Mouse (Mus musculus): Measurements from ENCODE around the gene Zfp846. TPM values are rescaled to one million over a fixed set of nuclear protein-coding genes. Genes with fewer than 3 reads are reported as not detected.

Gene Zfp846
- polyA plus RNA-seq, 1 experiment from 2014 or later = 12.2 TPM

GRCm38 (mm10) chr9:20651602-20652259, 70.6 kb downstream of the Zfp846 start, which contains the start of gene Pin1:
Gene Pin1 (plus strand): TSS chr9:20652095.
- under 1% methylated on average over 45 of the region's 45 CpGs for WGBS
- 0 out of 2 replicates have a peak within 1 kb of the TSS, but pooled peaks have one; percentile 0 for H3K27ac ChIP-seq (ENCODE audit: low read length)
- H3K9ac ChIP-seq (replicated peaks; ENCODE audit: low read depth) = peak within 1 kb of the TSS; percentile 70
- H3K9me3 ChIP-seq (ENCODE audit: low read length) = no peaks in the 10 kb centered on the region
- ATAC-seq = peak; percentile 100
- H3K4me2 ChIP-seq (replicated peaks; ENCODE audit: low read depth, low read length) = peak within 1 kb of the TSS; percentile 94
- DNase-seq (ENCODE audit: low spot score) = peak; percentile 100
- H3K36me3 ChIP-seq (ENCODE audit: insufficient read depth, low read length) = peaks cover 4% of the 10 kb centered on the region; the same call in 1 of the 2 replicates
- H3K4me3 ChIP-seq (ENCODE audit: low read depth, low read length) = peak within 1 kb of the TSS; percentile 71
- H3K4me1 ChIP-seq (ENCODE audit: insufficient read depth, low read depth, low read length) = peaks cover 12% of the 10 kb centered on the region; the same call in 1 of the 2 replicates
- H3K27me3 ChIP-seq (replicated peaks; ENCODE audit: insufficient read depth, low read length) = no peaks in the 10 kb centered on the region
- TF ChIP-seq CTCF (IDR thresholded peaks at IDR 0.05) (peak; percentile 27; the same call in 1 of the 2 replicates), EP300 (IDR thresholded peaks at IDR 0.05) (peak; percentile 57)

- WGBS = 0% methylated on average over 22 of the region's 25 CpGs
- DNase-seq (ENCODE audit: low spot score) = no peak
- H3K4me2 ChIP-seq (replicated peaks; ENCODE audit: low read depth, low read length) = peak overlapping the region; percentile 94
- no peak for TF ChIP-seq EP300 (IDR thresholded peaks at IDR 0.05)
- no peak for TF ChIP-seq CTCF (IDR thresholded peaks at IDR 0.05)
- H3K4me1 ChIP-seq (ENCODE audit: insufficient read depth, low read depth, low read length) = peaks cover 12% of the 10 kb centered on the region; the same call in 1 of the 2 replicates
- ATAC-seq = no peak
- no peaks in the 10 kb centered on the region for H3K9me3 ChIP-seq (ENCODE audit: low read length)
- H3K27ac ChIP-seq (ENCODE audit: low read length) = no peak overlapping the region
- H3K36me3 ChIP-seq (ENCODE audit: insufficient read depth, low read length) = peaks cover 6% of the 10 kb centered on the region
- peak overlapping the region; percentile 70 for H3K9ac ChIP-seq (replicated peaks; ENCODE audit: low read depth)
- peak overlapping the region; percentile 71 for H3K4me3 ChIP-seq (ENCODE audit: low read depth, low read length)
- no peaks in the 10 kb centered on the region for H3K27me3 ChIP-seq (replicated peaks; ENCODE audit: insufficient read depth, low read length)
Observed at GRCm38 (mm10) chr9:20652260-20652658, 71.2 kb downstream of the Zfp846 start.

- Histone ChIP-seq H3K9me3 (ENCODE audit: low read length) (no peaks in the 10 kb centered on the region), H3K4me3 (ENCODE audit: low read depth, low read length) (no peak overlapping the region), H3K27me3 (replicated peaks; ENCODE audit: insufficient read depth, low read length) (no peaks in the 10 kb centered on the region), H3K9ac (replicated peaks; ENCODE audit: low read depth) (no peak overlapping the region), H3K4me2 (replicated peaks; ENCODE audit: low read depth, low read length) (no peak overlapping the region), H3K27ac (ENCODE audit: low read length) (no peak overlapping the region), H3K36me3 (ENCODE audit: insufficient read depth, low read length) (peaks cover 10% of the 10 kb centered on the region), H3K4me1 (ENCODE audit: insufficient read depth, low read depth, low read length) (peaks cover 12% of the 10 kb centered on the region; the same call in 1 of the 2 replicates)
- DNase-seq (ENCODE audit: low spot score) (no peak), ATAC-seq (no peak)
- 88% methylated on average over 3 of the region's 3 CpGs for WGBS
- TF ChIP-seq EP300 (IDR thresholded peaks at IDR 0.05) (no peak), CTCF (IDR thresholded peaks at IDR 0.05) (peak; percentile 19; the same call in 1 of the 2 replicates)
Observed at GRCm38 (mm10) chr9:20653859-20654258, 72.8 kb downstream of the Zfp846 start.

Other genes starting within 250 kb of the Zfp846 start
- gene Olfr18, start 245.2 kb upstream of the Zfp846 start, polyA plus RNA-seq (2015; fragmentation: Nextera tagmentation; extraction: Ambion mirVana) = not detected in 2 replicates
- 40.1 and 47.3 TPM in 2 replicates for gene Zfp560, start 196.1 kb upstream of the Zfp846 start, polyA plus RNA-seq (2015; fragmentation: Nextera tagmentation; extraction: Ambion mirVana)
- 6.8 and 9.5 TPM in 2 replicates for gene Zfp26, start 121.1 kb upstream of the Zfp846 start, polyA plus RNA-seq (2015; fragmentation: Nextera tagmentation; extraction: Ambion mirVana)
- 14.8 and 17.5 TPM in 2 replicates for gene Zfp426, start 88.5 kb upstream of the Zfp846 start, polyA plus RNA-seq (2015; fragmentation: Nextera tagmentation; extraction: Ambion mirVana)
- 63.8 and 73.4 TPM in 2 replicates for gene Zfp266, start 59.9 kb upstream of the Zfp846 start, polyA plus RNA-seq (2015; fragmentation: Nextera tagmentation; extraction: Ambion mirVana)
- 394 and 396 TPM in 2 replicates for gene Ubl5, start 61.6 kb downstream of the Zfp846 start, polyA plus RNA-seq (2015; fragmentation: Nextera tagmentation; extraction: Ambion mirVana)
- 18.2 and 19.2 TPM in 2 replicates for gene Fbxl12, start 63.5 kb downstream of the Zfp846 start, polyA plus RNA-seq (2015; fragmentation: Nextera tagmentation; extraction: Ambion mirVana)
- 30.1 and 32.9 TPM in 2 replicates for gene Pin1, start 70.8 kb downstream of the Zfp846 start, polyA plus RNA-seq (2015; fragmentation: Nextera tagmentation; extraction: Ambion mirVana)
- gene Olfm2, start 165.1 kb downstream of the Zfp846 start, polyA plus RNA-seq (2015; fragmentation: Nextera tagmentation; extraction: Ambion mirVana) = 0.36 and 0.55 TPM in 2 replicates
- 0.44 and 0.56 TPM in 2 replicates for gene Col5a3, start 233.8 kb downstream of the Zfp846 start, polyA plus RNA-seq (2015; fragmentation: Nextera tagmentation; extraction: Ambion mirVana)
- not detected in 2 replicates for gene Rdh8, start 237.2 kb downstream of the Zfp846 start, polyA plus RNA-seq (2015; fragmentation: Nextera tagmentation; extraction: Ambion mirVana)